Mouse (Mus musculus): Measurements from ENCODE around the gene Pcp4l1. TPM values are rescaled to one million over a fixed set of nuclear protein-coding genes. Genes with fewer than 3 reads are reported as not detected.

The Pcp4l1 gene
- polyA plus RNA-seq, 1 experiment = 5.1 TPM

- Histone ChIP-seq H3K4me3 (replicated peaks; ENCODE audit: control insufficient read depth, low read depth, low read length) (no peak overlapping the region), H3K27ac (ENCODE audit: control insufficient read depth, insufficient read depth, low read depth, low read length, poor library complexity) (no peak overlapping the region), H3K4me1 (ENCODE audit: control insufficient read depth, insufficient read depth, low read length) (peaks cover 1% of the 10 kb centered on the region; the same call in 1 of the 2 replicates)
- TF ChIP-seq POLR2A (IDR thresholded peaks at IDR 0.05; ENCODE audit: borderline replicate concordance, control insufficient read depth, low read depth, low read length) (no peak), CTCF (IDR thresholded peaks at IDR 0.05; ENCODE audit: control insufficient read depth, insufficient read depth, low read length) (no peak)
- 69% methylated on average over 18 of the region's 18 CpGs for WGBS
Observed at GRCm38 (mm10) chr1:171216241-171216955, 20.3 kb upstream of the Pcp4l1 start.

DNA sequence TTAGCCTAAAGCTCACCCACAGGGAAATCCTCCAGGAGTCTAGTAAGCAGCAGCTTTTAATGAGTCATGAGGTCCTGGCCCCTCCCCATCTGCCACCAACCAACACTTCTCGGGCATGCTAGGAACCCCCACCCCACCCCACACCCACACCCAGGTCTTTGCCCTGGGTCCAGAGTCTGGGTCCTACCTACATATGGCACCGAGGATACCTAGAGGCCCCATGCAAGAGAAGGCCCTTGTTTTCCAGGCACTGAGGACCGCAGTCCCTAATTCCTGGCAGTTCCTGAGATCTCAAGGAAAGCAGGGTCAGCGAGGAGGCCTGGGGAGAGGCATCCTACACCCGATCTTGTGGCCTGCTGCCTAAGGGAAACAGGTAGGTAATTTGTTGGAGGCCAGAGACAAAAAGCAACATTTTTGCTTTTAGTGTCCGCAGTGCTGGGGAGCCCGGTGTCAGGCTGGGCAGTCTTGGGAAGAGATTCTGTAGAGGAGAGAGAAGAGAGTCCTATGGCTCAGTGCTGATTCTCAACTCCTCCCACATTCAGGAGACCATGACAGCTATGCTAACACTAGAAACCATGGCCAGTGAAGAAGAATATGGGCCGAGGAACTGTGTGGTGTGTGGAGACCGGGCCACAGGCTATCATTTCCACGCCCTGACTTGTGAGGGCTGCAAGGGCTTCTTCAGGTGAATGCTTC lies 17.9 kb upstream of the Pcp4l1 start, which contains the start of gene Nr1i3:
Nr1i3 (plus strand) TSS at position 170 of the 696 bp plus-strand sequence.
- TF ChIP-seq CTCF (IDR thresholded peaks at IDR 0.05; ENCODE audit: control insufficient read depth, insufficient read depth, low read length) (no peak), POLR2A (IDR thresholded peaks at IDR 0.05; ENCODE audit: borderline replicate concordance, control insufficient read depth, low read depth, low read length) (no peak)
- H3K27ac ChIP-seq (ENCODE audit: control insufficient read depth, insufficient read depth, low read depth, low read length, poor library complexity) = no peak within 1 kb of the TSS
- H3K4me3 ChIP-seq (replicated peaks; ENCODE audit: control insufficient read depth, low read depth, low read length) = no peak within 1 kb of the TSS
- H3K4me1 ChIP-seq (ENCODE audit: control insufficient read depth, insufficient read depth, low read length) = no peaks in the 10 kb centered on the region; the same call in 1 of the 2 replicates
- WGBS = 86% methylated on average over 10 of the region's 10 CpGs

DNA sequence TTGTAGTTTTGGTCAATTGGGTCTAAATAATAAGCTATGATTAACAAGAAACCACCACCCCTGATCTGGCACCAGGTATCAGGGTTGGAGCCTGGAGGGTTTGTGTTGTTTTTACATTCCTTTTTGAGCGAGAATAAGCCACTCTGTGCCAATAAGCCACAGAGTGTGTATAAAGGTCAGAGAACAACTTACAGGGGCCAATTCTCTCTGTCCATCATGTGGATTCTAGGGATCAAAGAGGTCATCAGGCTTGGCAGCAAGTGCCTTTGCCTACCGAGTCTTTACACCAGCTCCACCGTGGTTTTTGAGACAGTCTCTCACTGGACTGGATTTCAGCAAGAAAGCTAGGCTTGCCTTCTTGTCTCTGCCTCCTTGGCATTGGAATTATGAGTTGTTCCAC lies 16.8 kb upstream of the Pcp4l1 start:
- WGBS = 78% methylated on average over 3 of the region's 3 CpGs
- TF ChIP-seq POLR2A (IDR thresholded peaks at IDR 0.05; ENCODE audit: borderline replicate concordance, control insufficient read depth, low read depth, low read length) (no peak), CTCF (IDR thresholded peaks at IDR 0.05; ENCODE audit: control insufficient read depth, insufficient read depth, low read length) (no peak)
- Histone ChIP-seq H3K4me1 (ENCODE audit: control insufficient read depth, insufficient read depth, low read length) (no peaks in the 10 kb centered on the region; the same call in 1 of the 2 replicates), H3K4me3 (replicated peaks; ENCODE audit: control insufficient read depth, low read depth, low read length) (no peak overlapping the region), H3K27ac (ENCODE audit: control insufficient read depth, insufficient read depth, low read depth, low read length, poor library complexity) (no peak overlapping the region)

- Histone ChIP-seq H3K4me3 (replicated peaks; ENCODE audit: control insufficient read depth, low read depth, low read length) (no peak overlapping the region), H3K4me1 (ENCODE audit: control insufficient read depth, insufficient read depth, low read length) (no peaks in the 10 kb centered on the region; the same call in 1 of the 2 replicates), H3K27ac (ENCODE audit: control insufficient read depth, insufficient read depth, low read depth, low read length, poor library complexity) (no peak overlapping the region)
- 8% methylated on average over 4 of the region's 4 CpGs for WGBS
- no peak for TF ChIP-seq POLR2A (IDR thresholded peaks at IDR 0.05; ENCODE audit: borderline replicate concordance, control insufficient read depth, low read depth, low read length)
- no peak for TF ChIP-seq CTCF (IDR thresholded peaks at IDR 0.05; ENCODE audit: control insufficient read depth, insufficient read depth, low read length)
Observed at GRCm38 (mm10) chr1:171209409-171209808, 13.3 kb upstream of the Pcp4l1 start.

DNA sequence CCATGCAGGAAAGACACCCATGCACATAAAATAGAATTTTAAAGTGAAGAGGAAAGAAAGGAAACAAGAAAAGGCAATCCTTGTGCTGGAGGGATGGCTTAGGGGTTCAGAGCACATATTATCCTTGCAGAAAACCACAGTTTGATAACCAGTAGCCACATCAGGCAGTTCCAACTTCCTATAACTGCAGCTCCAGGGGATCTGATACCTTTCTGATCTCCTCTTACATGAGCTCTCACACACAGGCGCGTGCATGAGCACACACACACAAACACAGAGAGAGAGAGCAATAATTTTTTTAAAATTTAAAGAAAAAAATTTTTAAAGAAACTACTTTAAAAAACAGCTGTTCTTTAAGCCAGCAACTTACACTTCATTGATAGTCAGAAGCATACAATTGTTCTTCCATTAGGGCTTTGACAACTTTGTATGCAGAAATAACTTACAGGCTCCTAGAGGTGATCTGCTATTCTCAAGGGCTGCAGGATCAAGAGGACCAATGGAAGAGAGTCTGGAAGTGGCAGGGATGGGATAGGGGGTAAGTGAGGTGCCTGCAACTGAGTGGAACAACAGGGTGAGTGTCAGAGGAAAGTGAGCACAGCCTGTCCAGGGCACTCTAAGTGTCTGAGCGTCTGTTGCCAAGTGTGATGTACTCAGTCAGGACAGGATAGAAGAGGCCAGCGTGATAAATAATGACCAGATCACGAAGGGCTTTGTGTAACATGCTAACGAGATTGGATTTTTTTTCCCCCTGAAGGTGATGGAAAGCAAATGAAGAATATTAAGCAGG lies 9.8 kb upstream of the Pcp4l1 start:
- Histone ChIP-seq H3K4me1 (ENCODE audit: control insufficient read depth, insufficient read depth, low read length) (no peaks in the 10 kb centered on the region; the same call in 1 of the 2 replicates), H3K4me3 (replicated peaks; ENCODE audit: control insufficient read depth, low read depth, low read length) (no peak overlapping the region), H3K27ac (ENCODE audit: control insufficient read depth, insufficient read depth, low read depth, low read length, poor library complexity) (no peak overlapping the region)
- 58% methylated on average over 6 of the region's 6 CpGs for WGBS
- no peak for TF ChIP-seq CTCF (IDR thresholded peaks at IDR 0.05; ENCODE audit: control insufficient read depth, insufficient read depth, low read length)
- TF ChIP-seq POLR2A (IDR thresholded peaks at IDR 0.05; ENCODE audit: borderline replicate concordance, control insufficient read depth, low read depth, low read length) = no peak

- no peak overlapping the region for H3K27ac ChIP-seq (ENCODE audit: control insufficient read depth, insufficient read depth, low read depth, low read length, poor library complexity)
- H3K4me3 ChIP-seq (replicated peaks; ENCODE audit: control insufficient read depth, low read depth, low read length) = no peak overlapping the region
- TF ChIP-seq POLR2A (IDR thresholded peaks at IDR 0.05; ENCODE audit: borderline replicate concordance, control insufficient read depth, low read depth, low read length) (no peak), CTCF (IDR thresholded peaks at IDR 0.05; ENCODE audit: control insufficient read depth, insufficient read depth, low read length) (no peak)
- H3K4me1 ChIP-seq (ENCODE audit: control insufficient read depth, insufficient read depth, low read length) = no peaks in the 10 kb centered on the region
- 91% methylated on average over 7 of the region's 7 CpGs for WGBS
Observed at GRCm38 (mm10) chr1:171204249-171204644, 8.2 kb upstream of the Pcp4l1 start.

DNA sequence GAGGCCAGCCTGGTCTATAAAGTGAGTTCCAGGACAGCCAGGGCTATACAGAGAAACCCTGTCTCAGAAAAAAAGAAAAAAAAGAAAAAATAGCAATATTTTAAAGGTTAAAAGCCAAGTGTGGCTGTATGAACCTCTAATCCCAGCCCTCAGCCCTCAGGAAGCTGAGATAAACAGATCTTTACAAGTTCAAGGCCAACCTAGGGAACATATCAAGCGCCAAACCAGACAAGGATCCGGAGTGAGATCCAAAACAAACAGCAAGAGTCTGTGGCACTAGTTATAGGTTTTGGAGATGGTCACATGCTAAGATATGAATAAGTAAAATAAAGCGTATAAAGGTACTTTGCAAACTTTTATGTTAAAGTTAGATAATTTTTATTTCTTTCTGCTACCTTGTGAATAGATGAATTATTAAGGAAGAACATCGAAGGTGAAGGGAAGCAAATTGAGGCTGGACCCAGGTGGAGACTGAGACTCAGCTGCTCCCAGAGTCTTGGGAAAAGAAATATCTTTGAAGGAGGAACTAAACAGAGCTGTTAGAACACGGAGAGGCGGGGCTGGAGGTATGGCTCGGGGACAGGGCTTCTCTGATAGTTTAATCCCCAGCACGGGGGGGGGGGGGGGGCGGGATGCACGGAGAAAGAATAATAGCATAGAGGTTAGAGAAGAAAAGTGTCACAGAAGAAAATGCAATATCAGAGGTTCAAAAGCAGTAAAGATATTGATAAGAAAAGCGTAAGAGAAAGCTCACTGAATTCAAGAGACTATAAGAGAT lies 7.6 kb upstream of the Pcp4l1 start:
- H3K4me3 ChIP-seq (replicated peaks; ENCODE audit: control insufficient read depth, low read depth, low read length) = no peak overlapping the region
- no peaks in the 10 kb centered on the region for H3K4me1 ChIP-seq (ENCODE audit: control insufficient read depth, insufficient read depth, low read length)
- no peak overlapping the region for H3K27ac ChIP-seq (ENCODE audit: control insufficient read depth, insufficient read depth, low read depth, low read length, poor library complexity)
- WGBS = 42% methylated on average over 10 of the region's 11 CpGs
- TF ChIP-seq POLR2A (IDR thresholded peaks at IDR 0.05; ENCODE audit: borderline replicate concordance, control insufficient read depth, low read depth, low read length) = no peak
- TF ChIP-seq CTCF (IDR thresholded peaks at IDR 0.05; ENCODE audit: control insufficient read depth, insufficient read depth, low read length) = no peak
